Mouse (Mus musculus) kidney, adult 2 months (tissue): ENCODE measurements around the gene BC061212. TPM values are rescaled to one million over a fixed set of nuclear protein-coding genes. Genes with fewer than 3 reads are reported as not detected.
"Not testable (repeated sequence)": the region's sequence is repeated elsewhere in the genome, so short reads cannot be mapped to it uniquely, and the experiment has no call there.

Experiments
- DNase-seq: peaks from one replicate; pipeline ENCODE4 v3.0.0; 2021
- H3K27ac ChIP-seq: fragments of 200-500 bp; 2 replicates; pipeline ENCODE4 v1.5.1; 2012; ENCODE audit warnings: low read depth, low read length, control low read depth, inconsistent platforms; ENCODE audit not compliant: insufficient read depth
- H3K27me3 ChIP-seq: fragments of 200-500 bp; replicated peaks from 2 replicates; pipeline ENCODE4 v1.6.1; 2012; ENCODE audit warnings: mild to moderate bottlenecking, moderate library complexity, low read length, inconsistent platforms; ENCODE audit not compliant: control insufficient read depth, insufficient read depth
- H3K36me3 ChIP-seq: fragments of 200-500 bp; 2 replicates; pipeline ENCODE4 v1.6.1; 2012; ENCODE audit warnings: mild to moderate bottlenecking, moderate library complexity, low read length, inconsistent platforms; ENCODE audit not compliant: control insufficient read depth, insufficient read depth
- H3K4me1 ChIP-seq: fragments of 200-500 bp; 2 replicates; pipeline ENCODE4 v1.6.1; 2011; ENCODE audit warnings: low read length; ENCODE audit not compliant: control insufficient read depth, insufficient read depth
- H3K4me3 ChIP-seq: fragments of 200-500 bp; 2 replicates; pipeline ENCODE4 v1.5.1; 2011; ENCODE audit warnings: mild to moderate bottlenecking, low read depth, low read length, control low read depth; ENCODE audit not compliant: insufficient read depth
- WGBS: fragments of 180-500 bp; shearing (Covaris S2); methylation state at CpG from one replicate; pipeline ENCODE4 v1.1.7; 2018; 5-methylcytosine and 5-hydroxymethylcytosine counted together
- polyA plus RNA-seq: library from polyadenylated mRNA; depleted of rRNA; stranded (reverse); fragments of >200 nt; gene quantifications from 2 replicates; pipeline ENCODE4 v1.2.3, GENCODE M21; 2012; rRNA removed

Gene BC061212
- not detected in 2 replicates for polyA plus RNA-seq

GRCm38 (mm10) chr5:94070445-94070844 is at the start of gene BC061212:
TSS of gene BC061212 (minus strand) at chr5:94070545.
- H3K27ac ChIP-seq, DNase-seq, H3K27me3 ChIP-seq, H3K4me3 ChIP-seq, H3K4me1 ChIP-seq, H3K36me3 ChIP-seq: not testable (repeated sequence)
- no CpG with 5 or more reads among the region's 1 CpGs for WGBS

GRCm38 (mm10) chr5:94076085-94076484 is 5.7 kb upstream of the BC061212 start, which contains the start of gene Gm6351:
TSS of gene Gm6351 (plus strand) at chr5:94076385.
- H3K27me3 ChIP-seq, H3K36me3 ChIP-seq, DNase-seq, H3K4me1 ChIP-seq, H3K4me3 ChIP-seq, H3K27ac ChIP-seq: not testable (repeated sequence)
- WGBS, result no CpG with 5 or more reads among the region's 3 CpGs

Other genes starting within 250 kb of the BC061212 start
- not detected in 2 replicates for gene Gm7792, start 226.8 kb downstream of the BC061212 start, polyA plus RNA-seq
- gene Gm16429, start 141.5 kb downstream of the BC061212 start, polyA plus RNA-seq, result not detected in 2 replicates
- gene Gm6351, start 5.8 kb upstream of the BC061212 start, polyA plus RNA-seq, result not detected in 2 replicates
- not detected in 2 replicates for gene Gm3106, start 147.5 kb upstream of the BC061212 start, polyA plus RNA-seq
- not detected in 2 replicates for gene A430089I19Rik, start 236.3 kb upstream of the BC061212 start, polyA plus RNA-seq
- not detected in 2 replicates for gene Gm6502, start 243.9 kb upstream of the BC061212 start, polyA plus RNA-seq